Mouse (Mus musculus): ENCODE measurements around the gene Pgm2l1. TPM values are rescaled to one million over a fixed set of nuclear protein-coding genes. Genes with fewer than 3 reads are reported as not detected.
"Not testable (repeated sequence)": the region's sequence is repeated elsewhere in the genome, so short reads cannot be mapped to it uniquely, and the experiment has no call there.

The Pgm2l1 gene
- total RNA-seq, 1 experiment from 2014 or later, result 6.7 TPM

- DNase-seq, result peak; percentile 31
Measured at GRCm38 (mm10) chr7:100227896-100228525, 817 bp downstream of the Pgm2l1 start.

- DNase-seq, result no peak
Measured at GRCm38 (mm10) chr7:100228957-100229356, 1.8 kb downstream of the Pgm2l1 start.

GRCm38 (mm10) chr7:100230646-100231045 is 3.5 kb downstream of the Pgm2l1 start:
- no peak for DNase-seq

GRCm38 (mm10) chr7:100231661-100232060 is 4.5 kb downstream of the Pgm2l1 start:
- DNase-seq, result no peak

GRCm38 (mm10) chr7:100233681-100234080 is 6.5 kb downstream of the Pgm2l1 start:
- DNase-seq, result no peak

GRCm38 (mm10) chr7:100234264-100234885 is 7.2 kb downstream of the Pgm2l1 start:
- peak; percentile 54 for DNase-seq

GRCm38 (mm10) chr7:100238271-100238670 is 11.1 kb downstream of the Pgm2l1 start:
- DNase-seq, result no peak

- DNase-seq, result no peak
Measured at GRCm38 (mm10) chr7:100240601-100241000, 13.4 kb downstream of the Pgm2l1 start.

GRCm38 (mm10) chr7:100243007-100243406 is 15.8 kb downstream of the Pgm2l1 start:
- DNase-seq, result no peak

GRCm38 (mm10) chr7:100244225-100244624 is 17.0 kb downstream of the Pgm2l1 start:
- no peak for DNase-seq

GRCm38 (mm10) chr7:100245176-100245575 is 18.0 kb downstream of the Pgm2l1 start:
- DNase-seq, result no peak

- DNase-seq, result no peak
Measured at GRCm38 (mm10) chr7:100250667-100251066, 23.5 kb downstream of the Pgm2l1 start.

- DNase-seq, result peak; percentile 16
Measured at GRCm38 (mm10) chr7:100262350-100262749, 35.2 kb downstream of the Pgm2l1 start.

GRCm38 (mm10) chr7:100264934-100265333 is 37.7 kb downstream of the Pgm2l1 start:
- not testable (repeated sequence) for DNase-seq

GRCm38 (mm10) chr7:100272369-100272768 is 45.2 kb downstream of the Pgm2l1 start:
- DNase-seq, result no peak

GRCm38 (mm10) chr7:100274507-100274906 is 47.3 kb downstream of the Pgm2l1 start:
- DNase-seq, result no peak

GRCm38 (mm10) chr7:100276397-100276796 is 49.2 kb downstream of the Pgm2l1 start:
- DNase-seq, result peak; percentile 10

GRCm38 (mm10) chr7:100279803-100280202 is 52.6 kb downstream of the Pgm2l1 start:
- DNase-seq, result peak; percentile 59

GRCm38 (mm10) chr7:100281596-100281995 is 54.4 kb downstream of the Pgm2l1 start:
- DNase-seq, result no peak

GRCm38 (mm10) chr7:100283298-100283697 is 56.1 kb downstream of the Pgm2l1 start:
- DNase-seq, result no peak

GRCm38 (mm10) chr7:100285383-100285782 is 58.2 kb downstream of the Pgm2l1 start, which contains the start of gene P4ha3:
P4ha3 (plus strand) TSS chr7:100285520.
- DNase-seq, result peak; percentile 19

GRCm38 (mm10) chr7:100287748-100288578 is 60.8 kb downstream of the Pgm2l1 start:
- DNase-seq, result peak; percentile 80

- peak; percentile 19 for DNase-seq
Measured at GRCm38 (mm10) chr7:100288622-100289021, 61.4 kb downstream of the Pgm2l1 start.
